Mouse (Mus musculus) CH12.LX (cell line): ENCODE measurements around the gene Fbxl3. TPM values are rescaled to one million over a fixed set of nuclear protein-coding genes. Genes with fewer than 3 reads are reported as not detected.

Experiments
- DNase-seq: peaks from one replicate; pipeline ENCODE4 v3.0.0-alpha.2; 2013; ENCODE audit errors: extremely low read depth
- H3K27ac ChIP-seq: 2 replicates; pipeline ENCODE4 v1.5.1; 2012; ENCODE audit warnings: low read depth, mild to moderate bottlenecking, control low read depth, moderate library complexity; ENCODE audit not compliant: insufficient read depth
- H3K27me3 ChIP-seq: replicated peaks from 2 replicates; pipeline ENCODE3; 2012; ENCODE audit warnings: inconsistent platforms
- H3K36me3 ChIP-seq, 2 experiments: replicated peaks in 1 of 2; 2 replicates each; pipeline versions ENCODE3 to v1.6.1; 2012; ENCODE audit warnings: inconsistent platforms in 1 of 2, low read length in 1 of 2, mild to moderate bottlenecking in 1 of 2, mixed read lengths in 1 of 2, moderate library complexity in 1 of 2; ENCODE audit not compliant: control insufficient read depth in 1 of 2, insufficient read depth in 1 of 2
- H3K4me1 ChIP-seq, 2 experiments: 2 replicates each; pipeline ENCODE4 v1.6.1; 2012; ENCODE audit warnings: inconsistent platforms in 1 of 2, moderate library complexity in 1 of 2; ENCODE audit not compliant: insufficient read depth in 2 of 2, control insufficient read depth in 1 of 2
- H3K4me2 ChIP-seq: 2 replicates; pipeline ENCODE4 v1.6.1; 2012; ENCODE audit warnings: low read depth, mild to moderate bottlenecking, control low read depth; ENCODE audit not compliant: poor library complexity, insufficient read depth, severe bottlenecking
- H3K4me3 ChIP-seq, 3 experiments: fragments of 150-350 bp in 1 of 3; sonication (generic) in 1 of 3; replicated peaks in 1 of 3; 2 replicates each; pipeline versions ENCODE3 to v1.5.1; 2011 to 2012; ENCODE audit warnings: low read depth in 2 of 3, low read length in 2 of 3, mild to moderate bottlenecking in 2 of 3, moderate library complexity in 2 of 3, control low read depth in 1 of 3, improper control_type of control experiment in 1 of 3, inconsistent platforms in 1 of 3, mixed read lengths in 1 of 3; ENCODE audit not compliant: poor library complexity in 1 of 3
- H3K79me2 ChIP-seq: replicated peaks from 2 replicates; pipeline ENCODE4 v1.6.1; 2012; ENCODE audit warnings: mild to moderate bottlenecking, moderate library complexity; ENCODE audit not compliant: control insufficient read depth, poor library complexity, insufficient read depth, severe bottlenecking; ENCODE audit errors: extremely low read depth
- H3K9ac ChIP-seq: 2 replicates; pipeline ENCODE4 v1.6.1; 2012; ENCODE audit warnings: low read depth, mild to moderate bottlenecking, control low read depth, moderate library complexity; ENCODE audit not compliant: insufficient read depth
- H3K9me3 ChIP-seq: replicated peaks from 2 replicates; pipeline ENCODE3; 2012; ENCODE audit warnings: low read length, inconsistent platforms, mixed read lengths
- CHD2 ChIP-seq: IDR thresholded peaks from 2 replicates; pipeline ENCODE4 v1.6.1; 2011; ENCODE audit warnings: low read length, improper control_type of control experiment
- E2F4 ChIP-seq: IDR thresholded peaks from 2 replicates; pipeline ENCODE4 v1.6.1; 2011; ENCODE audit warnings: low read depth, low read length, improper control_type of control experiment; ENCODE audit not compliant: insufficient replicate concordance
- ETS1 ChIP-seq: conservative IDR thresholded peaks from 2 replicates; pipeline ENCODE4 v1.6.1; 2012; ENCODE audit warnings: low read depth, mild to moderate bottlenecking, inconsistent platforms, low read length, improper control_type of control experiment, moderate library complexity
- IRF4 ChIP-seq: IDR thresholded peaks from 2 replicates; pipeline ENCODE4 v1.6.1; 2014; ENCODE audit warnings: low read depth, mild to moderate bottlenecking, inconsistent platforms, low read length, improper control_type of control experiment
- JUND ChIP-seq: conservative IDR thresholded peaks from 2 replicates; pipeline ENCODE4 v1.6.1; 2011; ENCODE audit warnings: low read depth, low read length, improper control_type of control experiment
- MAZ ChIP-seq: IDR thresholded peaks from 2 replicates; pipeline ENCODE4 v1.6.1; 2012; ENCODE audit warnings: low read depth, mild to moderate bottlenecking, inconsistent platforms, low read length, improper control_type of control experiment, moderate library complexity
- PAX5 ChIP-seq: IDR thresholded peaks from 2 replicates; pipeline ENCODE4 v1.6.1; 2012; ENCODE audit warnings: low read length, inconsistent platforms, mixed read lengths
- POLR2A ChIP-seq: IDR thresholded peaks from 2 replicates; pipeline ENCODE4 v1.6.1; 2011; ENCODE audit warnings: low read depth, mild to moderate bottlenecking, improper control_type of control experiment, low read length
- UBTF ChIP-seq: IDR thresholded peaks from 2 replicates; pipeline ENCODE4 v1.6.1; 2012; ENCODE audit warnings: low read depth, mild to moderate bottlenecking, inconsistent platforms, low read length, improper control_type of control experiment, moderate library complexity
- USF1 ChIP-seq: IDR thresholded peaks from 2 replicates; pipeline ENCODE4 v1.6.1; 2014; ENCODE audit warnings: low read depth, mild to moderate bottlenecking, inconsistent platforms, low read length, improper control_type of control experiment
- ZC3H11A ChIP-seq: IDR thresholded peaks from 2 replicates; pipeline ENCODE4 v1.6.1; 2012; ENCODE audit warnings: low read depth, mild to moderate bottlenecking, inconsistent platforms, low read length, improper control_type of control experiment
- ZKSCAN1 ChIP-seq: IDR thresholded peaks from 2 replicates; pipeline ENCODE4 v1.6.1; 2012; ENCODE audit warnings: low read depth, inconsistent platforms, low read length, improper control_type of control experiment, borderline replicate concordance
- dilution Hi-C: fragments of 300-500 bp; cut with MboI; formaldehyde crosslinking; loops from 2 replicates; pipeline ENCODE4 v1.14.3; 2020; ENCODE audit warnings: low sequenced_read_pairs; ENCODE audit not compliant: extremely low pct_unique_long_range_greater_than_20kb, extremely low pct_ligation_motif_present
- in situ Hi-C: fragments of 300-500 bp; cut with MboI; formaldehyde crosslinking; loops from 3 replicates; pipeline ENCODE4 v1.14.3; 2019; ENCODE audit warnings: low sequenced_read_pairs, low pct_ligation_motif_present, low pct_unique_long_range_greater_than_20kb, mixed read lengths
- polyA plus RNA-seq: library from polyadenylated mRNA; unstranded; fragments of >175 nt; gene quantifications from 2 replicates; pipeline ENCODE4 v1.2.1, GENCODE M21; 2012; ENCODE audit warnings: low read depth; ENCODE audit not compliant: insufficient read length
- total RNA-seq, 2 experiments: library from RNA; depleted of rRNA; stranded (reverse); fragments of 300-350 nt in 1 of 2; fragments of >200 nt in 1 of 2; gene quantifications; 2 replicates each; pipeline ENCODE4 v1.2.3; 2012 to 2014

The Fbxl3 gene
- total and polyA plus RNA-seq, 3 experiments, result 22.6 to 43.3 (median 37.5) TPM

GRCm38 (mm10) chr14:103109971-103110370 lies 10.6 kb upstream of the Fbxl3 start:
- Histone ChIP-seq H3K9ac (no peak overlapping the region), H3K9me3 (no peaks in the 10 kb centered on the region), H3K36me3 (peaks cover 15 to 28% of the 10 kb centered on the region in 2 experiments), H3K27ac (no peak overlapping the region), H3K79me2 (no peaks in the 10 kb centered on the region), H3K4me1 (peaks cover 0 to 3% of the 10 kb centered on the region in 2 experiments; a peak in 2 of 4 replicates), H3K27me3 (no peaks in the 10 kb centered on the region), H3K4me2 (no peak overlapping the region), H3K4me3 (no peak overlapping the region)
- DNase-seq, result no peak
- TF ChIP-seq UBTF, result no peak
- TF ChIP-seq MAZ, result no peak
- no peak for TF ChIP-seq JUND
- no peak for TF ChIP-seq USF1
- no peak for TF ChIP-seq ZC3H11A
- TF ChIP-seq E2F4, result no peak
- TF ChIP-seq ZKSCAN1, result no peak
- TF ChIP-seq IRF4, result no peak
- TF ChIP-seq ETS1, result no peak
- TF ChIP-seq CHD2, result no peak
- dilution Hi-C loops, result no loop called here
- in situ Hi-C loops, result no loop called here

GRCm38 (mm10) chr14:103106301-103106700 lies 6.9 kb upstream of the Fbxl3 start:
- no peaks in the 10 kb centered on the region for H3K27me3 ChIP-seq
- dilution Hi-C loops, result no loop called here

GRCm38 (mm10) chr14:103102731-103103335 lies 3.5 kb upstream of the Fbxl3 start:
- TF ChIP-seq PAX5 (no peak), MAZ (no peak), IRF4 (no peak), POLR2A (no peak)
- no peak overlapping the region for H3K4me2 ChIP-seq
- dilution Hi-C loops, result no loop called here
- no peaks in the 10 kb centered on the region for H3K36me3 ChIP-seq
- H3K79me2 ChIP-seq, result peaks cover 8% of the 10 kb centered on the region
- DNase-seq, result no peak
- peaks cover 7 to 9% of the 10 kb centered on the region in 2 experiments; a peak in 3 of 4 replicates for H3K4me1 ChIP-seq
- in situ Hi-C loops, result no loop called here
- no peaks in the 10 kb centered on the region for H3K9me3 ChIP-seq
- no peaks in the 10 kb centered on the region for H3K27me3 ChIP-seq
- H3K27ac ChIP-seq, result no peak overlapping the region
- no peak overlapping the region for H3K9ac ChIP-seq
- no peak overlapping the region for H3K4me3 ChIP-seq

More at GRCm38 (mm10) chr14:103106301-103106700, 6.9 kb upstream of the Fbxl3 start:
- Histone ChIP-seq H3K9ac (no peak overlapping the region), H3K79me2 (no peaks in the 10 kb centered on the region), H3K27ac (no peak overlapping the region), H3K4me3 (no peak overlapping the region), H3K36me3 (no peaks in the 10 kb centered on the region), H3K4me2 (no peak overlapping the region), H3K4me1 (peaks cover 7 to 8% of the 10 kb centered on the region in 2 experiments; a peak in 3 of 4 replicates), H3K9me3 (no peaks in the 10 kb centered on the region)
- DNase-seq, result no peak
- in situ Hi-C loops, result no loop called here
- no peak for TF ChIP-seq IRF4
